Mouse (Mus musculus): ENCODE measurements around the gene Gprc5d. TPM values are rescaled to one million over a fixed set of nuclear protein-coding genes. Genes with fewer than 3 reads are reported as not detected.

The Gprc5d gene
- total and polyA plus RNA-seq, 2 experiments from 2014 or later: not detected

- ATAC-seq: peak; percentile 64
These were observed 52.7 kb downstream of the Gprc5d start, which contains the start of gene Gprc5a for GRCm38 (mm10) chr6:135065236-135065957. Gene Gprc5a (plus strand): TSS chr6:135065651.

GRCm38 (mm10) chr6:135064621-135065020 is 53.5 kb downstream of the Gprc5d start:
- H3K27ac ChIP-seq: no peak overlapping the region
- no peak for TF ChIP-seq CTCF (IDR thresholded peaks at IDR 0.05; ENCODE audit: low read depth)
- no peaks in the 10 kb centered on the region for H3K36me3 ChIP-seq (ENCODE audit: insufficient read depth, low read length)
- H3K27me3 ChIP-seq (ENCODE audit: insufficient read depth, low read length): no peaks in the 10 kb centered on the region
- H3K4me2 ChIP-seq (ENCODE audit: low read depth, low read length): no peak overlapping the region
- DNase-seq (ENCODE audit: low spot score) (no peak), ATAC-seq (no peak)
- no peaks in the 10 kb centered on the region for H3K4me1 ChIP-seq (ENCODE audit: insufficient read depth, low read length)
- H3K9me3 ChIP-seq (ENCODE audit: low read length): no peaks in the 10 kb centered on the region
- no peak overlapping the region for H3K9ac ChIP-seq (replicated peaks; ENCODE audit: low read length)
- no peak overlapping the region for H3K4me3 ChIP-seq (ENCODE audit: low read length)
- 78% methylated on average over 12 of the region's 12 CpGs for WGBS

More at GRCm38 (mm10) chr6:135065236-135065957, 52.7 kb downstream of the Gprc5d start, which contains the start of gene Gprc5a:
- peak; percentile 37 for DNase-seq (ENCODE audit: low spot score)
- Histone ChIP-seq H3K9me3 (ENCODE audit: low read length) (no peaks in the 10 kb centered on the region), H3K9ac (replicated peaks; ENCODE audit: low read length) (peak within 1 kb of the TSS; percentile 18; the same call in 1 of the 2 replicates), H3K4me3 (ENCODE audit: low read length) (peak within 1 kb of the TSS; percentile 43), H3K27ac (no peak within 1 kb of the TSS), H3K36me3 (ENCODE audit: insufficient read depth, low read length) (no peaks in the 10 kb centered on the region), H3K27me3 (ENCODE audit: insufficient read depth, low read length) (no peaks in the 10 kb centered on the region), H3K4me2 (ENCODE audit: low read depth, low read length) (peak within 1 kb of the TSS; percentile 84), H3K4me1 (ENCODE audit: insufficient read depth, low read length) (no peaks in the 10 kb centered on the region)
- WGBS: under 1% methylated on average over 41 of the region's 44 CpGs
- no peak for TF ChIP-seq CTCF (IDR thresholded peaks at IDR 0.05; ENCODE audit: low read depth)

GRCm38 (mm10) chr6:135060728-135061127 is 57.4 kb downstream of the Gprc5d start:
- no peak for TF ChIP-seq CTCF (IDR thresholded peaks at IDR 0.05; ENCODE audit: low read depth)
- DNase-seq (ENCODE audit: low spot score) (no peak), ATAC-seq (no peak)
- H3K36me3 ChIP-seq (ENCODE audit: insufficient read depth, low read length): no peaks in the 10 kb centered on the region
- no peaks in the 10 kb centered on the region for H3K4me1 ChIP-seq (ENCODE audit: insufficient read depth, low read length)
- H3K27me3 ChIP-seq (ENCODE audit: insufficient read depth, low read length): no peaks in the 10 kb centered on the region
- no peak overlapping the region for H3K27ac ChIP-seq
- WGBS: 94% methylated on average over 4 of the region's 4 CpGs
- no peak overlapping the region for H3K4me3 ChIP-seq (ENCODE audit: low read length)
- H3K9ac ChIP-seq (replicated peaks; ENCODE audit: low read length): no peak overlapping the region
- no peaks in the 10 kb centered on the region for H3K9me3 ChIP-seq (ENCODE audit: low read length)
- H3K4me2 ChIP-seq (ENCODE audit: low read depth, low read length): no peak overlapping the region

Other genes with a start within 250 kb of the Gprc5d start
- 33.2 and 43.7 TPM in 2 replicates for gene Gpr19, start 219.7 kb downstream of the Gprc5d start, total RNA-seq (2014; rRNA removed)
- 33.7 and 33.9 TPM in 2 replicates for gene Gpr19, start 219.7 kb downstream of the Gprc5d start, polyA plus RNA-seq (2015; fragmentation: Nextera tagmentation; extraction: Ambion mirVana)
- gene Cdkn1b, start 197.9 kb downstream of the Gprc5d start, total RNA-seq (2014; rRNA removed): 33.2 and 44.7 TPM in 2 replicates
- gene Cdkn1b, start 197.9 kb downstream of the Gprc5d start, polyA plus RNA-seq (2015; fragmentation: Nextera tagmentation; extraction: Ambion mirVana): 26.3 and 30.2 TPM in 2 replicates
- 6.3 and 7.0 TPM in 2 replicates for gene Apold1, start 136.6 kb downstream of the Gprc5d start, total RNA-seq (2014; rRNA removed)
- gene Apold1, start 136.6 kb downstream of the Gprc5d start, polyA plus RNA-seq (2015; fragmentation: Nextera tagmentation; extraction: Ambion mirVana): 4.2 and 4.8 TPM in 2 replicates
- gene Ddx47, start 106.7 kb downstream of the Gprc5d start, total RNA-seq (2014; rRNA removed): 21.7 and 40.5 TPM in 2 replicates
- 60.5 TPM in 2 replicates for gene Ddx47, start 106.7 kb downstream of the Gprc5d start, polyA plus RNA-seq (2015; fragmentation: Nextera tagmentation; extraction: Ambion mirVana)
- gene Gprc5a, start 52.6 kb downstream of the Gprc5d start, total RNA-seq (2014; rRNA removed): 0.25 and 0.63 TPM in 2 replicates
- 0.30 and 0.35 TPM in 2 replicates for gene Gprc5a, start 52.6 kb downstream of the Gprc5d start, polyA plus RNA-seq (2015; fragmentation: Nextera tagmentation; extraction: Ambion mirVana)
- gene Fam234b, start 79.7 kb upstream of the Gprc5d start, total RNA-seq (2014; rRNA removed): 75.7 and 79.0 TPM in 2 replicates
- gene Fam234b, start 79.7 kb upstream of the Gprc5d start, polyA plus RNA-seq (2015; fragmentation: Nextera tagmentation; extraction: Ambion mirVana): 86.6 and 92.0 TPM in 2 replicates
- 5.7 and 8.3 TPM in 2 replicates for gene Hebp1, start 79.7 kb upstream of the Gprc5d start, total RNA-seq (2014; rRNA removed)
- 10.3 and 13.2 TPM in 2 replicates for gene Hebp1, start 79.7 kb upstream of the Gprc5d start, polyA plus RNA-seq (2015; fragmentation: Nextera tagmentation; extraction: Ambion mirVana)
- 1.1 TPM in 1 of 2 replicates, not detected in the other for gene Gsg1, start 136.1 kb upstream of the Gprc5d start, total RNA-seq (2014; rRNA removed)
- gene Gsg1, start 136.1 kb upstream of the Gprc5d start, polyA plus RNA-seq (2015; fragmentation: Nextera tagmentation; extraction: Ambion mirVana): 0.18 and 0.31 TPM in 2 replicates
- gene Pbp2, start 192.1 kb upstream of the Gprc5d start, total RNA-seq (2014; rRNA removed): 0.10 TPM in 1 of 2 replicates, not detected in the other
- gene Pbp2, start 192.1 kb upstream of the Gprc5d start, polyA plus RNA-seq (2015; fragmentation: Nextera tagmentation; extraction: Ambion mirVana): not detected in 2 replicates
- 40.2 and 53.2 TPM in 2 replicates for gene Emp1, start 244.3 kb upstream of the Gprc5d start, total RNA-seq (2014; rRNA removed)
- 7.8 and 8.6 TPM in 2 replicates for gene Emp1, start 244.3 kb upstream of the Gprc5d start, polyA plus RNA-seq (2015; fragmentation: Nextera tagmentation; extraction: Ambion mirVana)